Mouse (Mus musculus): ENCODE results near the gene Galnt9. TPM values are rescaled to one million over a fixed set of nuclear protein-coding genes. Genes with fewer than 3 reads are reported as not detected.

The Galnt9 gene
- polyA plus RNA-seq, 1 experiment from 2014 or later = 0.80 TPM

DNA sequence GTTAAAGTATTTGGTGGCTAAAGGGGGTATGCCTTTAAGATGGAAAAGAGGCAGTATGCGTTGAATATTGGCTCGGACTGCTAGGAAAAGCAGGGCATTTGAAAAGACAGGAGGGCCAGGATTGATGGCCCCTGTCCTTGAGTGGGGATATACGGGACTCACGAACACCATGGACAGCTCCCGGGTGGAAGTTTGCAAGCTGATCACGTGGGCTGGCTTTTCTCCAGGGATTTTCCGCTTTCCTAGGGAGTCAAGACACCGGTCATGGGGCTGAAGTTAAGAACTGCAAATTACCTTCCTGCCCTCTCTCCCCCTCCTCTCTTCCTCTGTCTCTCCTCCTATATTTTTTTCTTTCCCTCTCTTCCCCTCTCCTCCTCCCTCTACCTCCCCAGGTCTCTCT lies 14.2 kb downstream of the Galnt9 start:
- Histone ChIP-seq H3K27ac (ENCODE audit: low read depth) (no peak overlapping the region), H3K4me1 (replicated peaks; ENCODE audit: control insufficient read depth, insufficient read depth, low read length) (no peaks in the 10 kb centered on the region), H3K36me3 (ENCODE audit: control insufficient read depth, insufficient read depth, low read length) (no peaks in the 10 kb centered on the region), H3K9ac (ENCODE audit: low read length) (no peak overlapping the region), H3K4me3 (ENCODE audit: low read depth, low read length) (no peak overlapping the region), H3K27me3 (replicated peaks; ENCODE audit: control insufficient read depth, insufficient read depth, low read length) (no peaks in the 10 kb centered on the region), H3K4me2 (ENCODE audit: low read length) (no peak overlapping the region), H3K9me3 (ENCODE audit: control insufficient read depth, low read length) (no peaks in the 10 kb centered on the region)
- WGBS = 7% methylated on average over 8 of the region's 8 CpGs
- ATAC-seq (replicated peaks; ENCODE audit: low FRiP score, low TSS enrichment, low read depth) = 0 out of 2 replicates have a peak, but pooled peaks have one; percentile 43
- peak; percentile 85 for DNase-seq (ENCODE audit: low spot score)

DNA sequence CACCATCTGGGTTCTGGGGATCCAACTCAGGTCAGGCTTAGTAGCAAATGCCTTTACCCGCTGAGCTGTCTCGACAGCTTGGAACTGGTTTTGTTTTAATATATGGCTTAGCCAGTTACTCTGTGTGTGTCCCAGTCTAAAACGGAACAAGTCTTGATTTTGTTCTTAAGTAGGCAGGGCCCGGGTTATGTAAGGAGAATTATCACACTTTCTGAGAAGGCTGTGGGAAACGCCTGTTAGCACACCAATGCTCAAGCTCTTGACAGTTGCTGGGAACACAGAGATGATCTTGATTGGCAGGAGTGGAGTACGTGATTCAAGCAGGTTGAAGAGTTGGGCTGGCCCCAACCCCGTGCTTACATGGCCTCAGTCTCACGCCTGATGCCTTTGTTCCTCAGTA lies 15.5 kb downstream of the Galnt9 start:
- no peaks in the 10 kb centered on the region for H3K9me3 ChIP-seq (ENCODE audit: control insufficient read depth, low read length)
- H3K4me2 ChIP-seq (ENCODE audit: low read length) = no peak overlapping the region
- DNase-seq (ENCODE audit: low spot score) = no peak
- H3K27ac ChIP-seq (ENCODE audit: low read depth) = no peak overlapping the region
- 86% methylated on average over 8 of the region's 8 CpGs for WGBS
- H3K9ac ChIP-seq (ENCODE audit: low read length) = no peak overlapping the region
- no peaks in the 10 kb centered on the region for H3K36me3 ChIP-seq (ENCODE audit: control insufficient read depth, insufficient read depth, low read length)
- ATAC-seq (replicated peaks; ENCODE audit: low FRiP score, low TSS enrichment, low read depth) = no peak
- H3K4me1 ChIP-seq (replicated peaks; ENCODE audit: control insufficient read depth, insufficient read depth, low read length) = no peaks in the 10 kb centered on the region
- H3K27me3 ChIP-seq (replicated peaks; ENCODE audit: control insufficient read depth, insufficient read depth, low read length) = no peaks in the 10 kb centered on the region
- H3K4me3 ChIP-seq (ENCODE audit: low read depth, low read length) = no peak overlapping the region

DNA sequence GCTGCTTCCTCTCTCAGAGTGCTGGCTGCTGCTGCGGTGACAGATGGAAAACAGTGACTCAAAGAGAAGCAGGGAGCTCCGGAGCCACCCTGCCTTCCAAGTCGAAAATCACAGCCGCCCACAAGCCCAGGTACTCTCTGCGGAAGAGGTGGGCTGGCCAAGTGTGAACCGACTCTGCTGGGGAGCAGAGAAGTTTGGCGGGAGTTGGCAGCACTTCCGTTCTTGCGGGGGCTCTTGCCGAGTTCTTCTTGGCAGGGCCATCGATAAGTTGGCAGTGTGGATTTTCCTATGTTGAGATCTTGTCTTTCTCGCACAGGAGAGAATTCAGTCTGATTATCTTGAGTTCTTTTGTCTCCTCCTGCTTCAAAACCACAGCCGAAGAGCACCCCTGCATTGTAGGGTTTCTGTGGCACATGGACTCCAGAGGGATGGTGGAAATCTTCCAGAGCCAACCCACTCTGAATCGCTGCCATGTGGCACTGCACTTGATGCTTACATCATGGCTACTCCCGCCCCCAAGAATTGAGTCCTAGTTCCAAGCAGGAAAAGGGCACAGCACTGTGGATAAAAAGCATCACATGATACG lies 18.7 kb downstream of the Galnt9 start:
- H3K36me3 ChIP-seq (ENCODE audit: control insufficient read depth, insufficient read depth, low read length) = no peaks in the 10 kb centered on the region
- no peak for ATAC-seq (replicated peaks; ENCODE audit: low FRiP score, low TSS enrichment, low read depth)
- no peak overlapping the region for H3K4me3 ChIP-seq (ENCODE audit: low read depth, low read length)
- no peaks in the 10 kb centered on the region for H3K27me3 ChIP-seq (replicated peaks; ENCODE audit: control insufficient read depth, insufficient read depth, low read length)
- no peaks in the 10 kb centered on the region for H3K9me3 ChIP-seq (ENCODE audit: control insufficient read depth, low read length)
- no peak for DNase-seq (ENCODE audit: low spot score)
- H3K4me1 ChIP-seq (replicated peaks; ENCODE audit: control insufficient read depth, insufficient read depth, low read length) = no peaks in the 10 kb centered on the region
- H3K4me2 ChIP-seq (ENCODE audit: low read length) = no peak overlapping the region
- 79% methylated on average over 16 of the region's 16 CpGs for WGBS
- H3K9ac ChIP-seq (ENCODE audit: low read length) = no peak overlapping the region
- no peak overlapping the region for H3K27ac ChIP-seq (ENCODE audit: low read depth)

GRCm38 (mm10) chr5:110564986-110565644 lies 21.0 kb downstream of the Galnt9 start:
- H3K27me3 ChIP-seq (replicated peaks; ENCODE audit: control insufficient read depth, insufficient read depth, low read length) = no peaks in the 10 kb centered on the region
- H3K4me1 ChIP-seq (replicated peaks; ENCODE audit: control insufficient read depth, insufficient read depth, low read length) = no peaks in the 10 kb centered on the region
- no peak overlapping the region for H3K4me2 ChIP-seq (ENCODE audit: low read length)
- no peak overlapping the region for H3K4me3 ChIP-seq (ENCODE audit: low read depth, low read length)
- no peaks in the 10 kb centered on the region for H3K36me3 ChIP-seq (ENCODE audit: control insufficient read depth, insufficient read depth, low read length)
- DNase-seq (ENCODE audit: low spot score) = peak; percentile 54
- WGBS = 40% methylated on average over 4 of the region's 4 CpGs
- no peak overlapping the region for H3K9ac ChIP-seq (ENCODE audit: low read length)
- no peak overlapping the region for H3K27ac ChIP-seq (ENCODE audit: low read depth)
- no peaks in the 10 kb centered on the region for H3K9me3 ChIP-seq (ENCODE audit: control insufficient read depth, low read length)
- peak; percentile 53 for ATAC-seq (replicated peaks; ENCODE audit: low FRiP score, low TSS enrichment, low read depth)

DNA sequence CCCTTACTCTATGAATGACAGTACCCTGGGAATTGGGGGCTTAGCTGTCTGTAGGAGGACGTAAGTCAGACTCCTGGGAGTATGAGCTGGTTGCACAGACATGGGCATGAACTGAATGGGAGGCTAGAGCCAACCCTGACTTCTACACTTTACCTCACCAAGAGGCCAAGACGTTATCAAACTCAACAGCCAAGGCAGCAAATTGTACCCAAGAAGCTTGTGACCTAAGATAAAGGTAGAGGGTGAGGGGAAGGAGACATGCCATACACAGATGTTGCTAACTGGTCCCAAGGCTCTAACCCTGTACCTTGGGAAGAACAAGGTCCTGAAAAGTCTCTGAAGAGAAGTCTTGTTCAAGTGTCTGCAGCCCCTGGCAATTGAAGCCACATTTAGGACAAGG lies 23.4 kb downstream of the Galnt9 start:
- WGBS = 86% methylated on average over 2 of the region's 2 CpGs
- Histone ChIP-seq H3K4me3 (ENCODE audit: low read depth, low read length) (no peak overlapping the region), H3K4me1 (replicated peaks; ENCODE audit: control insufficient read depth, insufficient read depth, low read length) (no peaks in the 10 kb centered on the region), H3K27me3 (replicated peaks; ENCODE audit: control insufficient read depth, insufficient read depth, low read length) (no peaks in the 10 kb centered on the region), H3K27ac (ENCODE audit: low read depth) (no peak overlapping the region), H3K36me3 (ENCODE audit: control insufficient read depth, insufficient read depth, low read length) (no peaks in the 10 kb centered on the region), H3K4me2 (ENCODE audit: low read length) (no peak overlapping the region), H3K9ac (ENCODE audit: low read length) (no peak overlapping the region), H3K9me3 (ENCODE audit: control insufficient read depth, low read length) (no peaks in the 10 kb centered on the region)
- no peak for DNase-seq (ENCODE audit: low spot score)
- ATAC-seq (replicated peaks; ENCODE audit: low FRiP score, low TSS enrichment, low read depth) = no peak

- Histone ChIP-seq H3K4me3 (ENCODE audit: low read depth, low read length) (no peak overlapping the region), H3K27ac (ENCODE audit: low read depth) (no peak overlapping the region), H3K9me3 (ENCODE audit: control insufficient read depth, low read length) (no peaks in the 10 kb centered on the region), H3K4me2 (ENCODE audit: low read length) (no peak overlapping the region), H3K4me1 (replicated peaks; ENCODE audit: control insufficient read depth, insufficient read depth, low read length) (no peaks in the 10 kb centered on the region), H3K27me3 (replicated peaks; ENCODE audit: control insufficient read depth, insufficient read depth, low read length) (no peaks in the 10 kb centered on the region), H3K36me3 (ENCODE audit: control insufficient read depth, insufficient read depth, low read length) (no peaks in the 10 kb centered on the region), H3K9ac (ENCODE audit: low read length) (no peak overlapping the region)
- 67% methylated on average over 6 of the region's 6 CpGs for WGBS
- ATAC-seq (replicated peaks; ENCODE audit: low FRiP score, low TSS enrichment, low read depth) (no peak), DNase-seq (ENCODE audit: low spot score) (no peak)
Measured at GRCm38 (mm10) chr5:110574888-110575287, 30.7 kb downstream of the Galnt9 start.

DNA sequence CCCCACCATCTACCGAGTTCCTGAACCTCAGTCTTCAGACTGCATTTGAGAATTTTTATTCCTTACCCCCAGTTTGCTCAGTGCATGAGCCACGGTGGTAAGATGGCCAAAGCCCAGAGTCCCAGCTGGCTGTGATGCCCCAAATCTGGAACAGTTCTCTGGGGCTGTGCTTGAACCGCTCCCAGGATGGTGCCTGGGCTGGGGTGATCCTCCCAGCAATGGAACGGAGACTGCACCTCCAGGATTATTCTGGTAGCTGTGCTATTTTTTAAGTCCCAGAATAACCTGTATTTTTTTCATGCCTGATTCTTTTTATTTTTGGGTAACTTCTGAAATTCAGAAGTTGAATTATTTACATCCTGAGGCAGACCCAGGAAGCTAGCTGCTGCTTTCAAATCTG lies 35.1 kb downstream of the Galnt9 start:
- Histone ChIP-seq H3K4me2 (ENCODE audit: low read length) (no peak overlapping the region), H3K36me3 (ENCODE audit: control insufficient read depth, insufficient read depth, low read length) (no peaks in the 10 kb centered on the region), H3K27ac (ENCODE audit: low read depth) (no peak overlapping the region), H3K27me3 (replicated peaks; ENCODE audit: control insufficient read depth, insufficient read depth, low read length) (no peaks in the 10 kb centered on the region), H3K9ac (ENCODE audit: low read length) (no peak overlapping the region), H3K4me3 (ENCODE audit: low read depth, low read length) (no peak overlapping the region), H3K9me3 (ENCODE audit: control insufficient read depth, low read length) (no peaks in the 10 kb centered on the region), H3K4me1 (replicated peaks; ENCODE audit: control insufficient read depth, insufficient read depth, low read length) (no peaks in the 10 kb centered on the region)
- WGBS = 91% methylated on average over 4 of the region's 4 CpGs
- DNase-seq (ENCODE audit: low spot score) = no peak
- ATAC-seq (replicated peaks; ENCODE audit: low FRiP score, low TSS enrichment, low read depth) = no peak

GRCm38 (mm10) chr5:110580569-110581239 lies 36.5 kb downstream of the Galnt9 start:
- no peaks in the 10 kb centered on the region for H3K36me3 ChIP-seq (ENCODE audit: control insufficient read depth, insufficient read depth, low read length)
- no peak overlapping the region for H3K4me2 ChIP-seq (ENCODE audit: low read length)
- H3K4me1 ChIP-seq (replicated peaks; ENCODE audit: control insufficient read depth, insufficient read depth, low read length) = no peaks in the 10 kb centered on the region
- ATAC-seq (replicated peaks; ENCODE audit: low FRiP score, low TSS enrichment, low read depth) (no peak), DNase-seq (ENCODE audit: low spot score) (no peak)
- whole genome bisulfite sequencing = 89% methylated on average over 19 of the region's 19 CpGs
- H3K4me3 ChIP-seq (ENCODE audit: low read depth, low read length) = no peak overlapping the region
- no peak overlapping the region for H3K27ac ChIP-seq (ENCODE audit: low read depth)
- H3K9ac ChIP-seq (ENCODE audit: low read length) = no peak overlapping the region
- H3K9me3 ChIP-seq (ENCODE audit: control insufficient read depth, low read length) = no peaks in the 10 kb centered on the region
- H3K27me3 ChIP-seq (replicated peaks; ENCODE audit: control insufficient read depth, insufficient read depth, low read length) = no peaks in the 10 kb centered on the region
